Mouse (Mus musculus) small intestine, adult 2 months (tissue): ENCODE results near the gene Cfap43. TPM values are rescaled to one million over a fixed set of nuclear protein-coding genes. Genes with fewer than 3 reads are reported as not detected.

ENCODE experiments used
- H3K27ac ChIP-seq: fragments of 200-500 bp; 2 replicates; pipeline ENCODE4 v1.5.1; 2012; ENCODE audit warnings: low read depth, low read length, control low read depth, inconsistent platforms; ENCODE audit not compliant: insufficient read depth
- H3K27me3 ChIP-seq: fragments of 200-500 bp; 2 replicates; pipeline ENCODE4 v1.6.1; 2012; ENCODE audit warnings: mild to moderate bottlenecking, moderate library complexity, low read length, inconsistent platforms; ENCODE audit not compliant: control insufficient read depth, insufficient read depth
- H3K36me3 ChIP-seq: fragments of 200-500 bp; 2 replicates; pipeline ENCODE4 v1.6.1; 2012; ENCODE audit warnings: mild to moderate bottlenecking, low read length, control low read depth, inconsistent platforms; ENCODE audit not compliant: control insufficient read depth, insufficient read depth
- H3K4me1 ChIP-seq: fragments of 200-500 bp; 2 replicates; pipeline ENCODE4 v1.6.1; 2012; ENCODE audit warnings: low read length, inconsistent platforms, mixed read lengths; ENCODE audit not compliant: control insufficient read depth, insufficient read depth, insufficient read length
- H3K4me3 ChIP-seq: fragments of 200-500 bp; 2 replicates; pipeline ENCODE4 v1.5.1; 2012; ENCODE audit warnings: low read depth, mild to moderate bottlenecking, control low read depth, inconsistent platforms, low read length, moderate library complexity
- CTCF ChIP-seq: fragments of 200-500 bp; IDR thresholded peaks from 2 replicates; pipeline ENCODE4 v1.5.1; 2012; ENCODE audit warnings: low read depth, mild to moderate bottlenecking, control low read depth, inconsistent platforms, low read length, moderate library complexity, mixed read lengths; ENCODE audit not compliant: insufficient replicate concordance, insufficient read length; ENCODE audit errors: extremely low read depth
- POLR2A ChIP-seq: fragments of 200-500 bp; IDR thresholded peaks from 2 replicates; pipeline ENCODE4 v1.6.1; 2012; ENCODE audit warnings: low read depth, mild to moderate bottlenecking, control low read depth, inconsistent platforms, low read length, moderate library complexity
- WGBS: fragments of 180-500 bp; shearing (Covaris S2); methylation state at CpG from one replicate; pipeline ENCODE4 v1.1.7; 2018; 5-methylcytosine and 5-hydroxymethylcytosine counted together
- polyA plus RNA-seq: library from polyadenylated mRNA; depleted of rRNA; stranded (reverse); fragments of >200 nt; gene quantifications from 2 replicates; pipeline ENCODE4 v1.2.3, GENCODE M21; 2012

The Cfap43 gene
- polyA plus RNA-seq, 1 experiment = not detected

DNA sequence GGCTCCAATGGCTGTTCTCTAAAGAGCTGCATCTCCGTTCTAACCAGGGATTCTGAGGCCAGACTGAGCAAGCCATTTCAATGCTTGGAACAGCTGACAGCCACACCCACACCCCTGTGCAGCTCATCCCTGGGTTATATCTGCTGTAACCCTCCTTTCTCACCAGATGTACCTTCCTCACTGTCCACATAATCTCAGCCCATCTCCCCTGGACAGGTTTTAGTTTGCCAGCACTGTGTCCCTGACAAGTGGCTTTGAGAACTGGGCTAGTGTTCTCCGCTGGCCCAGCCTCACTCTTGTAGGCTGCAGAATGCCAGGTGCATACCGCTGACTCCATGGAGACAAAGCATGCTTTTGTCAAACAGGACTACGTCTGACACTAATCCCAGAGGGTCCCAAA is 1.7 kb downstream of the Cfap43 start:
- no peak overlapping the region for H3K4me3 ChIP-seq

DNA sequence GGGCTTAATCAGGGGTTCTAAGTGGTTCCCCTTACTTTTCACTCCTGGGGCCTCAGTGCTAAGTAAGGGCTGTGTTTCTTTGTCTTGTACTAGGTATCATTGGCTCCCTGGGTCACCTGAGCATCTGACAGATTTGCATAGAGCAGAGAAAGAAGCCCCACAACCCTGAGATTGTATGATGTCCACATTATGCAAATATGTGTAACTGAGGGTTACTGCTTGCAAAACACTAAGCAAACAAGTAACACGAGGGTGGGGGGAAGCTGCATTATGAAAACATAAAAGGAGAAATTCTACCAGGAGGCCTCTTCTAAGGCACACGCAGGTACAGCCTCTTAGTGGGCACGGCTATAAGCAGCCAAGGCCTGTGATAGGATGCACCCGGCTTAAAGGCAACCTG is 3.8 kb downstream of the Cfap43 start:
- H3K4me1 ChIP-seq = peaks cover 8% of the 10 kb centered on the region; the same call in 1 of the 2 replicates
- H3K27ac ChIP-seq = no peak overlapping the region
- 69% methylated on average over 4 of the region's 4 CpGs for WGBS
- no peak overlapping the region for H3K4me3 ChIP-seq
- H3K27me3 ChIP-seq = no peaks in the 10 kb centered on the region; the same call in 1 of the 2 replicates
- no peaks in the 10 kb centered on the region for H3K36me3 ChIP-seq
- no peak for TF ChIP-seq CTCF
- TF ChIP-seq POLR2A = no peak

More for the DNA sequence above, 1.7 kb downstream of the Cfap43 start:
- Histone ChIP-seq H3K36me3 (no peaks in the 10 kb centered on the region), H3K4me1 (peaks cover 8% of the 10 kb centered on the region; the same call in 1 of the 2 replicates), H3K27ac (no peak overlapping the region), H3K27me3 (no peaks in the 10 kb centered on the region; the same call in 1 of the 2 replicates)
- TF ChIP-seq CTCF (no peak), POLR2A (no peak)
- 42% methylated on average over 4 of the region's 4 CpGs for WGBS

DNA sequence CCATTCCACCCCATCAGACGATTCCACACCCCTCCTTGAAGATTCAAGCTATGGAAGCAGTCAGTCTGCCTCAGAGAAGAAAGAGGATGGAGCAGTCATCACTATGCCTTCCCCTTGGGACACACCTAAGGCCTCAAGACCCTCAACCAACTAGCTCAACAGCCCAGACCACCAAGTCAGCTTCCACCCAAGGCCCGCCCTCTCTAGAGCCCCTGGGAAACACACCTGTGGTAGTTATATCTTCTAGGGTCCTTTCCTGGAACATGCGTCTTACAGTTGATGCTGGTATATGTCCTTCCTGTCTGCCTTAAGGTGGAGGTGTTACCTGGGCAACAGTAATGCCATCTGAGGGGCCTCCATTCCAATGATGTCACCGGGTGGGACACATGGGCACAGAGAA is 4.9 kb downstream of the Cfap43 start:
- TF ChIP-seq CTCF = no peak
- no peak for TF ChIP-seq POLR2A
- Histone ChIP-seq H3K36me3 (no peaks in the 10 kb centered on the region), H3K27ac (no peak overlapping the region), H3K4me1 (peaks cover 13% of the 10 kb centered on the region), H3K27me3 (no peaks in the 10 kb centered on the region), H3K4me3 (no peak overlapping the region)
- 85% methylated on average over 4 of the region's 4 CpGs for WGBS

DNA sequence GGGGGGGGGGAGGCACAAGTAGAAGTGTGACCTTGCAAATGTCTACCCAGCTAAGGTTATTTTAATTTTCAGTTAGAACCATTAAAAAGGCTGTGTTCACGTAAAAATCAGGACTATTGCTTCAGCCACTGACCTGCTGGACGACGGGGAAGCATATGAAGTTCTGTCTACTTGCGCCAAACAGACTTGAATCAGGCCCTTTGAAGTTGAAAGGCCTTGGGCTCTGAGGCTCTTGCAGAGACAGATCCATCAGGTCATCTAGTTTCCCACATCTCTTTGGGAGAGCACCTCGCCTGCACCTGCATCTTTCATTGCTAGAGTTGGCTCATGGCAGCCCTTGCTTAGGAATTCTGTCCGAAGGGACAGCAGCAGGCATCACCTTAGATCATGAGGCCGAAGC is 5.7 kb downstream of the Cfap43 start:
- H3K27ac ChIP-seq = no peak overlapping the region
- H3K4me1 ChIP-seq = peaks cover 12% of the 10 kb centered on the region
- H3K27me3 ChIP-seq = no peaks in the 10 kb centered on the region
- no peaks in the 10 kb centered on the region for H3K36me3 ChIP-seq
- H3K4me3 ChIP-seq = no peak overlapping the region
- no peak for TF ChIP-seq POLR2A
- no peak for TF ChIP-seq CTCF
- 94% methylated on average over 7 of the region's 7 CpGs for WGBS

DNA sequence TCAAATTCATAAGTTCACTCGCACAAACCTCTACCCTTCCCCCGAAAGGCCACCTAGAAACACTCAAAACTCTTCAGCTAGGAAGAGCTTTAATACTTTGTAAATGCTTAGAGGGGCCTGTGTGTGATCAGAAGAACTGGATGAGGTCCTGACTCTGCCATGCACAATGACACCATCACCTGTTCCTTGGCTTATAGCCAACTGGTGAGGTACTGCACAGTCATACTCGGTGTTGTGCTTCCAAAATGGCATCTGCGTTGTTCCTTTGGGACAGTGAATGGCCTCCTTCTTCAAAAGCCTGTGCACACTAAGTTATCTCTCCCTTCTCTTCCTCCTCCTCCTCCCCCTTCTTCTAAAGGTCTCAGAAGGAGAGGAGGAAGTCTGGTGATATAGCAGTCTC is 8.3 kb downstream of the Cfap43 start:
- H3K4me3 ChIP-seq = no peak overlapping the region
- no peaks in the 10 kb centered on the region for H3K27me3 ChIP-seq
- H3K36me3 ChIP-seq = no peaks in the 10 kb centered on the region
- no peak overlapping the region for H3K27ac ChIP-seq
- WGBS = 73% methylated on average over 4 of the region's 4 CpGs
- no peak for TF ChIP-seq POLR2A
- no peak for TF ChIP-seq CTCF
- peaks cover 8% of the 10 kb centered on the region for H3K4me1 ChIP-seq

DNA sequence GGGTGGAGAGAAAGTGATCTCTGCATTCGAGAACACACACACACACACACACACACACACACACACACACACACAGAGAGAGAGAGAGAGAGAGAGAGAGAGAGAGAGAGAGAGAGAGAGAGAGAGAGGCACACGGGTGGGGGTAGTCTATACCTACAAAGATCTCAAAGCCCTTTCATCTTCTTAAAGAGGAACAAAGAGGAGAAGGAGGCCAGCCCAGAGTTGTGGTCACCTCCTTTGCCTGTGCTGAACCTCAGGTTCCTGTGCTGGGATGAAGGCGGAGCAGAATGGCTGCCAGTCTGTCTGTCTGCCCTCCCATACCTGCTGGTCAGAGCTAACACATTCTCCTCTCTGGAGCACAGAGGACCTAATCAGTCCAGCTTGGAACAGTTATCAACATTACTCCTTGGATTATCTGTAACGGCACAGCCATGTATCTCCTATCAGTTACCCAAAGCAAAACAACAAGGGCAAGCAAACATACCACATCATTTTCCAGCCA is 8.9 kb downstream of the Cfap43 start:
- no peaks in the 10 kb centered on the region for H3K36me3 ChIP-seq
- H3K27me3 ChIP-seq = no peaks in the 10 kb centered on the region
- peaks cover 8% of the 10 kb centered on the region for H3K4me1 ChIP-seq
- TF ChIP-seq POLR2A (no peak), CTCF (no peak)
- H3K27ac ChIP-seq = peak overlapping the region; percentile 25
- WGBS = 51% methylated on average over 4 of the region's 4 CpGs
- H3K4me3 ChIP-seq = no peak overlapping the region

DNA sequence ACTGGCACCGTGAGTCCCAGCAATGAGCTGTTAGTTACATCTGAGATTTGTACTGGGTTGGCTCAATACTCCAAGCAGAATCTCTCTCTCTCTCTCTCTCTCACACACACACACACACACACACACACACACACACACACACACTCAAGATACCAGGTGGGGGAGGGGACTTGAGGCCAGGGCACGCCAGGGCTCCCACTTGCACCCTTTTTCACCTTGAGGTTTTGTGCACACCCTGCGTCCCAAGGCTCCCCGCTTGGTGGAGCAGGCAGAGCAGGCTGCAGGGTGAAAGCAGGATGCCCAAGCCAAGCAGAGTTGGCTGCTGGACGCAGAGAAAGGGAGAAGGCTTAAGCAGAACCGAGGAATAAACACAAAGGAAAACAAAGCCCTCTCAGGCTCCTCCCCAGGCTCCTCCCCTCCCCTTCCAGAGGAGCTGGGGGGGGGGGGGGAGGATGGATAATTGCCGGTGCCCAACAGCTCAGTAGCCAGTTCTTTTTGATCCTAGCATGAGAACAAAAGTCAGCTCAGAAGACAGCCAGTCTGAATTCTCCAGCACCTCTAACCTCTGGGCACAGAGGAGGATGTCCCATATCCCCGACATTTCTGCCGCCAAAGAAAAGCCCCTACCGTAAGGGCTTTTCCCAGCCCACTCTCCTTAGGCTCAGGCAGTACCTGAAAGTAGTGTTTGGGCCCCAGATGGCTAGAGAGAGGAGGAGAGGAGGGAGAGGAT is 9.5 kb downstream of the Cfap43 start:
- TF ChIP-seq POLR2A (no peak), CTCF (no peak)
- 31% methylated on average over 10 of the region's 10 CpGs for WGBS
- H3K4me1 ChIP-seq = peaks cover 8% of the 10 kb centered on the region
- H3K36me3 ChIP-seq = no peaks in the 10 kb centered on the region
- peak overlapping the region; percentile 25 for H3K4me3 ChIP-seq
- H3K27me3 ChIP-seq = no peaks in the 10 kb centered on the region
- peak overlapping the region; percentile 25 for H3K27ac ChIP-seq
